Mouse (Mus musculus) erythroid progenitor cell, adult 5-6 weeks (primary cell): Measurements from ENCODE around the gene Ctnna3. TPM values are rescaled to one million over a fixed set of nuclear protein-coding genes. Genes with fewer than 3 reads are reported as not detected.

ENCODE experiments used
- ATAC-seq: replicated peaks from 2 replicates; pipeline ENCODE4 v1.8.0; 2016; ENCODE audit warnings: moderate number of reproducible peaks, mild to moderate bottlenecking, moderate TSS enrichment, inconsistent platforms; ENCODE audit not compliant: poor library complexity, low FRiP score, severe bottlenecking
- total RNA-seq, 2 experiments: library from RNA; stranded (forward) in 1 of 2; stranded (reverse) in 1 of 2; fragments of 150-400 nt in 1 of 2; fragments of 186-747, 209-891 nt in 1 of 2; gene quantifications; 2 replicates each; pipeline versions ENCODE4 v1.2.3 to v1.2.4; 2015 to 2017; ENCODE audit warnings: low replicate concordance in 2 of 2

The Ctnna3 gene
- total RNA-seq, 2 experiments from 2014 or later: not detected

DNA sequence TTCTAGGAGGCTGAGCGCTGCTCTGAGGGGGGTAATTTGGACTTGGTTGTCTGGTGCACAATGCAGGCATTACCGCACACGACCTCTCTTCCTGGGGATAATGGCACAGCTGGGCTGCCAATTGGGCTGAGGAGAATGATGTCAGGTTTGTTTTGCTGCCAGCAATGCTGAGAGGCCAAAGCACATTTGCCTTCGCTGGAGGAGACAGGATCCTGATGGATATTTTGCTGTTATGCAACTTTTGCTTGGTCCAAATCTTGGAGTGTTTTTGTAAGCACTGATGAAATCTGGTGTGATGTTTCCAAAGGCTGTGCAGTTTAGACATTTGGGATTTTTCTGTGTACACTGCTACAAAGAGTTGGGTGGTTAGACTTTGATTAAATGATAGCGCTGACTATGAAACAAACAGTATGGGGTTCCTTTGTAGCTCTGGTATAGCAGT is 450.6 kb downstream of the Ctnna3 start:
- no peak for ATAC-seq

DNA sequence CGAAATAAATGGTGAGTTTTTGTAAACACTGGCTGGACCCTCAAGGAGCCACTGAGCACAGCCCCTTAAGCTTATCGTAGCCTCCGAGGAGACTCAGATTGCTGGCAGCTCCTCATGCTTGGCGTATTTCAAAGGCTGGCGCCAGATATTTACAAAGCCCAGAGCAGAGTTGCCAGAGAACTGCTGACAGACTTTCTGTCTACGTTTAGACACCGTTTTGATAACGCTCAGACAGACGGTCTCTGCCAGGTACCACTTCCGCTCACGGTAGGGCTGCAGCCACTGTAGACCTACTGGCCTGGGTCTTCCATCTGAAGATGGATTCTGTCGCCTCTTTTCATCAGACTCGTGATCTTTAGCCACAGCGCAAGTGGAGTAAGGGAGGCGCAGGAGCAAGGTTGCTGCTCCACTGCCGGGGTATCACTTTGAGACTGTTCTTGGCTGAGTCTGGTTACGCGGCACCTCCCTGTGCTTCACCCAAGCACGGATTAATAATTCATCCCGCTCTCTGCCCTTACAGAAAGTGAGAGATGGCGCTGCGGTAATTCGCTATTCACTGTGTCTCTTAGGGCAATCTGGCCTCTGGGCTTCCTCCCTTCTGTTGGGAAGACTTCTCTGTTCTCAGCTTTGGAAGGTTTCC is 456.7 kb downstream of the Ctnna3 start:
- ATAC-seq: no peak

DNA sequence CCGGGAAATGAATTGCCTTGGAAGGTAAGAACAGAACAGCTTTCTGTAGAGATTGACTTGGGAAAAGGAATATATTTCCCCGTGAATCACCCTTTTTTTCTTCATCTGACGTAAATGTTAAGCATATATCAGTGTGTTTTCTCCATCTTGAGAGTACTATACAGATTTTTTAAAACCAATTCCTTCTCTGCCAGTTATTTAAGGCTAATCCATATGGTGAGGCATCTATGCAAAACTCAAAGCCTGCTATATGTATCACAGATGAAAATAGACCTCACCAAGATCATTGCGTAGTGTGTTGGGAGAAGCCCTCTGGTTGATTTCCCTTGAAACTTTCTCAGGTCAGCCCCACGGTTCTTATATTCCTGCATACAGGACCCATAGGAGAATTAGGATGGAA is 464.7 kb downstream of the Ctnna3 start:
- no peak for ATAC-seq

DNA sequence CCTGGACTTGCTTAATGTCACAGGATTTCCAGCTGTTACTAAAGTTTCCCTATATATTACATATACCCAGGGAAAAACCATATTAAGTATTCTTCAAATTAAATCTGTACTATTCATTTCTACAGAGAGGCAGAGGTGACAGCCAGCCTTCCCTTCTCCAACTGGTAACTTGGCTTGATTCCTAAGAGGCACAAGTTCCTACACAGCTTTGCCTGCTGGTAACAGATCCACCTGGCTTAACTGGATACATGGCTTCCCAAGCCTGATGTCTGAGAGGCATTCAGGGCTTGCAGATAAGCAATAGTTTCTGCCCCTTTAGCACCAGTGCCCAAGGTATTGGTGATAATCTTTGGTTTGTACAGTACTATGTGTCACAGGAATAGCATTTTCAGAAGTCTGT is 470.0 kb downstream of the Ctnna3 start:
- ATAC-seq: no peak

DNA sequence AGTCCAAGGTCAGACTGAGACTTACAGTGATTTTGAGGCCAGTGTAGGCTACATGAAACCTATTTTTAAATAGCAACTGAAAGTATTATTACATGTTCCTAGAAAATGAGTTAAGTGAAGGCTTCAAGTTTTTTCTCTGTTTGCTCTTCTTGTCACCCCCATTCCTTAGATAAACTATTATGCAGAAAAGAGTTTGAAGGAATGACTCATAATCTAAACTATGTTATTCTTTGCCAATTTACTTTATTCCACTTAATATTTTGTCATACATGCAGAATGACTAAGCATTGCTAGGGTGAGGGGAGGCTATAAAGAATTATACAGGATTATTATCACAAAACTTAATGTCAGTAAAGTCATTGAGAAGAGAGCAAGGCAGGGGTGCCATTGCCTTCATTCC is 479.0 kb downstream of the Ctnna3 start:
- no peak for ATAC-seq

DNA sequence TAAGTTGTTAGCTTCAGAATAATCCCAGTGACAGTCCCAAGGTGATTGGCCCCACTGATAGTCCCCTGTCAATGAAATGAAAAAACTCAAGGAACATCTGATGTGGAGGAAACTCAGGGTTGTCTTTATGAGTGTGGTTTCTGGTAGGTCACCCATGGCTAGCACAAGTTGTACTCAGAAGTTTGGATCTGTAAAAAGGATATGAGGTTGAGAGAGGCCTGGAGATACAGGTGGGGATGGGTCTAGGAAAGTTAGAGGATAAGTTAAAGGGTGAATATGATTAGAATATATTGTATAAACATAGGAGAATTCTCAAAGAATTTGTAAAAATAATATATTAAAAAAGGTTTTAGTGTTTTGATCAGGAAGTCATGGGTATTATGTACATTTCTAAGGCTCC is 497.4 kb downstream of the Ctnna3 start, which contains the start of gene Gm10118:
Gm10118 (minus strand) TSS at position 101 of the 400 bp plus-strand sequence.
- ATAC-seq: no peak

DNA sequence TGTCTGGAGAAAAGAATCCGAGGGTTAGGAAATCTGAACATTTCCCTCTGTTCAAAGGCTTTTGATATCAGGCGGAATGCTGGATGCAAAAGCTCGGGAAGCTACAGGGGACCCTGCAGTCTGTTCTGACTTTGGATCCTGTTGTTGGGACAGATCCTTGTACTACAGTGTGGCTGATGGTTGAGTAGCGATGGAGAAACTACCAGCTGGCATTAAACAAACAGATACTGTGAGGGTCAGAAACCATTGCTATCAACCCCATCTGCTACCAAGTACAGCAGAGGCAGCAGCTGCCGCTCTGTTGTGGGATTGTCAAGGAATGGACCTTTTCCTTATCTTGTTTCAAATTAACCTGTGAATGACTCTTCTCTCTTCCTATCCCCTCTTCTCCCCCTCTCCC is 504.0 kb downstream of the Ctnna3 start:
- no peak for ATAC-seq

DNA sequence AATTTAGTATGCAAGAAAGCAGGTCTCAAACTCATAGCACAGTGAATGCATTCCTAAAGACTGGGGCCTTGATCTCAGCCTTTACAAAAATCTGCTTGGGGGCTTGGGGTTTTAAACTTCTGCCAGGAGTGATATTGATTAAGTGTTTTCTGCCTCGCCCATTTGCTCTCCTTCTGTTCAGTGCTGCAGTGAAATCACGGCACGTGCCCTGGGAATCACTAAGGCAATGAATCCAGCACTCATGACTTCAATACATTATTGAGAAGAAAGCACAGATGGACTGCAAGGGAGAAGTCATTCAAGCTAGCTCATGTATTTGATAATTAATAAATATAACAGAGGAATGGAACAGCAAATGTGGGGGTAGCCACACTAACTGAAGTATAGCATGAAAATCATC is 515.6 kb downstream of the Ctnna3 start:
- ATAC-seq: no peak

DNA sequence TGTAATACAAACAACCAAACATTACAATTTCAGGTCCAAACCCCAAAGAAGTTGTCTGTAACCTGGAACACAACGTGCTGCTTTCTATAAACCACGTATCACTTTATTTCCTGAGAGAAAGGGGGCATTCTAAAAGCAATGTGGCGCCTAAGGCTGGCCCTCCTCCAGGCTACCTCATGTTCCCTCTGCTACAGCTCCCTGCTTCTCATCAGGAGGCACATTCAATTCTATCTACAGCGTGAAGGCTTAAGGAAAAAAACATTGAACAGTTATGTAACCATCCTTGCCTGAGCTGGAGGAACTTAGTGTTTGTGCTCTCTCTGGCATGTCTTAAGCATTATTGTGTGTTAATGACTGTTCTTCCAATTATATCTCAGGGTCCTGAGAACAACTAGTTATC is 517.4 kb downstream of the Ctnna3 start:
- no peak for ATAC-seq

DNA sequence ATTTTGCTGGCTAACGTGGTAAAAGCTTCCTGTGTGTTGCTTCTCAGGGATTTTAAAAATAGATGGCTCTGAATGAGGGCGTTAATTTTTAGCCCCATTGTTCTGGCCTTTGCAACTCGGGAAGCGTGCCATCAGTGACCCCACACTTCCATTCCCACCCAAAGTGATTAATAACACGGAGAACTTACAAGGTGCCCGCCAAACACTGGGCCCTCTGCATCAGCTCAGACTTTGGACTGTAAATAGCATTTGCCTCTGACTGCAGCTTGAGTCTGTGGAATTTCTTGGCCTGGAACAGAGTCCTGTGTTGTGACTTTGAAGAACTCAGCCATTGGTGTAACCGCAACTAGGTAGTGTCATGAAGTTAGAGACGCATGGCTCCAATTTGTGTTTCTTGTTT is 521.0 kb downstream of the Ctnna3 start:
- no peak for ATAC-seq

DNA sequence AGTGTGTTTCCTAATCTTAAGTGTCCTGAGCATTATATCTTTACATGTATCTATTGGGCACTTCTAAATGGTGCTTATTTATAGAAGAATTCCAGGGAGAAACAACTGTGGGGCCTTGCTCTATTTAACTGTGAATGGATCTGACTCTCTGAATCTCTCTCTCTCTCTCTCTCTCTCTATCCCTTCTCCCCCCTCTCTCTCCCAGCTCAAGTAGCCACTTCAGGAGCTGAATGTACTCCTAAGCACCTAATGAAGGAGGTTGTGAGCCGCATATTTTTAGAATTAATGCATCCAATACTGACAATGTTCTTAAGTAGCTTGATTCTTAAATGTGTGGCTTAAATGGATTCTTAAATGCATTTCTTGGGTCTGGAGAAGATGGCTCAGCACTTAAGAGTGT is 521.6 kb downstream of the Ctnna3 start:
- no peak for ATAC-seq

DNA sequence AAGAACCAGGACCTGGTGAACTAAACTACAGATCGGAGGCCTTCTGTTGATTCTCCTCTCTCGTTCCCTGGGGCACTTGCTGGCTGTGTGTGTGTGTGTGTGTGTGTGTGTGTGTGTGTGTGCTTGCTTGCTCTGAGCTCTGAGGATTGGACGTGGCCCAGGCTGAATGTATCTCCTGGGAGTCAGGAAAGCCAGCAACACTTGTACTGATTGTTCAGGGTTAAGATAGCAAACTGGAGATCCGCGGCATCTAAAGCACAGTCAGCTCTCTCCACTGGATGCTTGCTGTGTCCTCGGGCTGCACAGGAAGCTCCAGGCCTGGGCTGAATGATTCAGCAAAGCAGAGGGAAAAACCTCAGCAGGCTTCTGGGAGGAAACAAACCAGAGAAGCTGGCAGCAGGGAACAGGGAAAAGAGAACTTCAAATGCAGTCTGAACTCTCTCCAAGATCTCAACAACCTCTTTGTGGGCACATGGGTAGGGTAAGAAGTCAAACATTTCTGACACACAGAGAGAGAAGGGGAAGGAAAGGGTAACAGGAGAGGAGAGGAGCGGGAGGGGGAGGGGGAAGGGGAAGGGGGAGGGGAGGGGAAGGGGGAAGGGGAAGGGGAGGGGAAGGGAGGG is 524.5 kb downstream of the Ctnna3 start:
- ATAC-seq: no peak

DNA sequence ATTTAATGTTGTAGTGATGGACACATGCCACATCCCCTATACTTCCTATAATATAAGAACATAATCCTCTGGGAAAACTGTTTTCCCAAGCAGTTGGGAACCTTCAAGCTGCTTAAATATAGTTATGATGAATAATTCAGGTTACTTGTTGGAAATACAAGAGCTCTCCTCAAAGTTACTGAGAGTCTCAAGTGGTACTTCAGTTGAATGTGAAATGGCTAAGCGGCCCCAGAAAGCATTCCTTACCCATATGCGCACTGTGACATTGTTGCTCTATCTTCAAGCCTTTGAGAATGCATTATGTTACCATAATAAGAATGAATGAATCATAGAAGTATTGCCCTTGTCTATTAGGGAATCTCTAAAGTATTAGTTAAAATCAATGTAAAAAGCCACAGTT is 542.4 kb downstream of the Ctnna3 start:
- ATAC-seq: no peak

DNA sequence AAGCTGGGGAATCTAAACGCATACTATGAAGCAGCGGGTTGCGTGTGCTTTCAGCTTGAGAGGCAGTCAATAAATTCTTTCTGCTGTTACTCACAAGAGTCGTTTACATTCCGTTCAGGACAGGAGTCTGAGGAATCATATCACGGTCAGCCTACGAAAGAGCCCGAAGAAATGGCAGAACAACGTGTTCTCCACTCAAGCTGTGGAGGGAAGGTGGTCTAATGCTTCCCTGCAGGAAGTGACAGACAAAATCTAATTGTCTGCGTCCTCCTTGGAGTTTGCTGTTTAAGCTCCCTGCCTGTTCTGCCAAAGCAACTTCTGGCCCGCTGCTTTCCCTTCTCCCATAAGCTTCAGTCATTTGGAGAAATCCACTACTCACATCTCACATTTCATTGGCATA is 548.2 kb downstream of the Ctnna3 start:
- ATAC-seq: no peak

DNA sequence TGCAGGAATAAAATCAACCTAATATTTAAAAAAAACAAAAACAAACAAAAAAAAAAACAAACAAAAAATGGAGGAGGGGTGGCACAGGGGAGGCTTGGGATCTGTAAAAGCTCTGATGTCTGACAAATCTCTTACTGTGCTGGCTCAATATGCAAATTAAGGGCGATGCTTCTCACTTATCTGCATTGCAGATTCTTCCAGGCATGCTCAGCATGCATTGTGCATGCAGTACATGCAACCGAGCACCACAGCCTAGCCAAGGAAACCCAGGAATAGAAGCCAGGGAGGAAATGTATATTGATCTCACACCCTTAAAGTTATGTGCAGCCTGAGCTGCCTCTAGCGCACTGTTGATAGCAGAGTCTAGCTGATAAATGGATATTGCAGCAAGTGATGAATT is 548.6 kb downstream of the Ctnna3 start:
- no peak for ATAC-seq

DNA sequence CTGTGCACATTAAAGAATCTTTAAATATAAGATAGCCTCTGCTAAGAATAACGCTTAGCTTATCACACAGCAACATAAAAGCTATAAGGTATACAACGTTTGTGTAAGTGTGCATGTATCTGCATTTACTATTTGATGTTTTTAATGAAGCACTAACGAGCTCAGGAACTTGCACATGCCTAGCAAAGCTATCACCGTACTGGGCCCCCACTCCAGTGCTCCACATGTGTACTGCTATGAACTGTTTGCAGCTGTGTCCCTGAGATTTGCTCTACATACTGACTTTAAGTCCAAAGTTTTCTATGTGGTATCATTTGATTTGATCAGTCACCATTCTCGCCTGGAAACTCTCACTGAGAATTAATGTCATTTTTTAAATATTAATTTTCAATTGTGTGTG is 549.1 kb downstream of the Ctnna3 start:
- no peak for ATAC-seq

DNA sequence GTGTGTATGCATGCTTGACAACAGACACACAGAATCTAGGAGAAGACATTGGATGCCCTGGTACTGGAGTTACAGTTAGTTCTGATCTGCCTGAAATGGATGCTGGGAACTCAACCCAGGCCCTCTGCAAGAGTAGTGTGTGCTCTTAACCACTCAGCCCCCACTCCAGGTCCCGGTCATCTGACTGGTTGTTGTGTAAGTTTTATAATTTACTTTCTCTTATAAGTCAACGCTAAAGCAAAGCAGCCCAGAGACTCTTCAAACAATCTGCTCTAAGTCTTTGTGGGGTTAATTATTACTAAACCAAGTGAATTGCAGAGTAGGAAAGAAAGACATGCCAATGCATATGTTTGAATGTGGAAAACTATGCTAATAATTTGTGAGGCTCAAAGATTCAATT is 549.5 kb downstream of the Ctnna3 start:
- ATAC-seq: no peak

DNA sequence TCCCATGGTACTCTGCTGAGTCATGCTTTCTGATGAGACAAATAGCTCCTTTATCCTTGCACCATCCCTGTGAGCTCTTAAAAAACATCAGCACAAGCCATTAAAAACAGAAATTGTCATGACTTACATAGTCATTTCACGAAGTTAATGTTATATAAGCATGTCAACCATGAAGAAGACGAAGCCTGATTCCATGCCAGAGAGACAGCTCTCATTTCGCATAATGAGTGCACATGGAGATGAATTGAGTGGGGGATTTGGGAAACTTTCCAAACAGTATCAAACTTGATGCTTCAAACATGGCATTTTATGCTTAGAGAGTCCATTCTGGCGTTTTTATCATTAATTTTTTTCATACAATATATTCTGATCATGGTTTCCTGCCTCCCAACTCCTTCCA is 555.7 kb downstream of the Ctnna3 start:
- ATAC-seq: no peak

DNA sequence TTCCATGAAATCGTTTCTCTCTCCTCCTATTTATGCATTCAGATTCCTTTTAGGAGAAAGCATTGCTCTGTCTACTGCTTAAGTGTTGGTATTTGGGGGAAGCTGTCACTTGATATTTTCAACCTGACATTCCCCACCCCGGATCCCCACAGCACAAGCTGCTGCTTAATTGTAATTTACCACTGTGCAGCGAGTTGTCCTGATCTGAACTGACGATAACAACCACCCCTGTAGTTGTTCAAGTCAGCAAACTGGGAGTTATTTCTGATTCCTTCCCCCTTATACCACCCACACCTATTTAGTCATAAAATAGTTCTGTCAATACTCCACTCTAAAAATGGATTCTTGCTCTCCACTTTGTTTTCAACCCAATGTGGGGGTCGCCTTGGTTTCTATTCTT is 564.4 kb downstream of the Ctnna3 start:
- no peak for ATAC-seq

DNA sequence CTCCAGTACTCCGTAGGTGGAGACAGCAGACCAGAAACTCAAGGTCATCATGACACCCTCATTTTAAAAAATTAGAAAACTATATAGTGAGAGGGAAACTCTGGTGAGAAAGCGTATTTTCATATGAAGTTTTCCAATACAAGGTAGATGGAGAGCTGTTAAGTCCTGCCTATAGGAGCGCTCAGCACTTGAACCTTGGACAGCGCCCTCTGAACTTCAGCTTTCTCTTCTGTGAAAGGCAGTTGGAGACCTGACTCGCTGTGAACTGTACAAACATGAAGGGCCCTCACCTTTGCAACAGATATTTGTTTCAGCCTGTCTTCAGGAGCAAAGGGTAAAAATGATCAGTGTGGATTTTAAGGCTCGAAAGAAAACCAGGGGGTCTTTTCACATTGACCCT is 571.6 kb downstream of the Ctnna3 start:
- no peak for ATAC-seq

DNA sequence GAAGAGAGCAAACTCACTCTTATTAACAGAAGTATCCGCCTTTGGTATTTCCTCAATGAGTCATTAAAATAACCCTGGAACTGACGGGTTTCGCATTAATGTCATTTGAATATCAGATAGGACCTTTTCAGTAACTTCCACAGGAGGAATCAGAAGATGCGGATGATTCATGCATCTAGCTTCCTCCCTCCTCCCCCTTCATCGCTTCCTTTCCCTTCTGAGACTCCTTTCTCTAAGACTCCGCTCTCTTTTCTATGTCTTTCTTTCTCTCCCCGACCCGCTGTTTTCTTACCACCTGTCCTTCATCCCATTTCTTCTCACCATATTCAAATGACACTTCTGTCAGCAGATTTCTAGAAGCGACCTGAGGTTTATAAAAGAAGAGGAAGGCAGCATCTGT is 572.1 kb downstream of the Ctnna3 start:
- no peak for ATAC-seq

DNA sequence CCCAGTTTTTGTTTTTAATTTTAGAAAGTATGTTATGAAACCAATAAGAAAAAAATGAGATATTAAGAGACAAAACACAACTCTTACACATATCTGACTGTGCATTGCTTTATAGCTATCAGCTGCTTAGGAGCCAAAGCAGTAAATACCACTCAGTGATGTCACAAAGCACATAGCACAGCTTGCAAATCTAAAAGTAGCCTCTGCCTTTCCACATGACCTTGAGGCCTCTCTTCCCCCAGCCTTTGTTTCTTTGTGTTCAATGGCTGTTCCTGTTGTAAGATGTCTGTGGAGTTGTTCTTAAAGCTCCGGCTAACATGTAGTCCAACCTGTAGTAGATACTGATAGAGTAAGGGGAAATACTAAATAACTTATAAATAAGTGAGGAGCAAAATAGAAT is 590.4 kb downstream of the Ctnna3 start:
- no peak for ATAC-seq
